Mouse (Mus musculus): ENCODE results near the gene Nfia.

DNA sequence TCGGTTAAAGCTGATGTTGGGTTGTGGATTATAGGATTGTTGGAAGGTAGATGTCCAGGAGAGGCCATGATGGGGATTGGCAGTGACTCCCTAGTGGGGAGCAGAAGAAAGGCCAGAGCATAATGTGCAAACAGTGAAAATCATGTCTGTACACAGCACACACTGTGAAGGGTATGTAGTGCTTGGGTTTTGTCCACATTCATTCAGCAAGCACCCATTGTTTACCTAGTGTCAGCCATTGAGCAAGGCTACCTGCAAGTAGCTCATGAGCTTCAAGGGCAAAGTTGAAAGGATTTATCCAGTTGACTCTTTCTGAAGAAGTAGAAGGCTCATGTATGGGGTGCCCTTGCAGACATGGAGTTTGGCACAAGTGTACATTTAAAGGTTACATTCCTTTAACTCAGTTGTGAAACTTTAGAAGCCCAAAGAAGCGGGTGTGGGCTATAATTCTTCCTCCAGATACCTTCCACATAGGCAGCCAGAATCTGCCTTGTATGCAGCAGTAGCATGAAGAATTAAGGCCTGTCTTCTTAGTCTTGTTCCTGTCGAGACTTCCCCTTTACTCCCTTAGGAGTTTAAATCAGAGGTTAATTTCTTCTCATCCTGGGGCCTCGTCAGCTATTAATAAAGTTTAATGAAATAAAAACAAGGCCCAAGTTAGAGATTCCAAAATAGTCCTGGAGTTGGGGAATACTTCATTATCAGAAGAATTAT, 37.2 kb downstream of the Nfia start:
- TF ChIP-seq CTCF (IDR thresholded peaks at IDR 0.05; ENCODE audit: low read depth, low read length) = no peak
- no peak for TF ChIP-seq GATA1 (IDR thresholded peaks at IDR 0.05; ENCODE audit: borderline replicate concordance, low read length)

Data from G1E (cell line).